Mouse (Mus musculus) liver, postnatal 0 days (tissue): Measurements from ENCODE around the gene Anp32a.

Experiments
- CTCF ChIP-seq: sonication (generic); IDR thresholded peaks from 2 replicates; pipeline ENCODE4 v1.5.1; 2016; ENCODE audit warnings: antibody characterized with exemption, low read depth
- EP300 ChIP-seq: IDR thresholded peaks from 2 replicates; pipeline ENCODE4 v1.6.1; 2016; ENCODE audit warnings: antibody characterized with exemption, low read depth, mild to moderate bottlenecking

DNA sequence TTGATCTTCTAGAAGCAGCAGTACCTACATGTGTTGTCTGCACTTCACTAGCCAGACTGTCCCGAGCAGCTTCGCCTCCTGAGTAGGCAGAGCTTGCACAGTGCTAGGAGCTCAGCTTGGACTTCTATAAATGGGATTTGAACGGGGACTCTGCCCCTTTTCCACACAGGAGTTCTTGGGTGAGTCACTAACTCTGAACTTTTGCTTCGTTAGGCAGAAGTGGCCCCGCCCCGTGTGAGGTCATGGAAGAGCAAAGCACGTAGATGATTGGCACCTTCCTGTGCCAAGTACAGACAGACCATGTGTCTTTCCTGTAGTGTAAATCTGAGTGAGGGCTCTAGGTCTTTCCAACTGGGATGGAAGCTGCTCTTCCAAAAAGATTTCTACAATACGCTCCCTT, 85.9 kb downstream of the Anp32a start:
- TF ChIP-seq CTCF (no peak), EP300 (no peak)
